Mouse (Mus musculus): ENCODE data around the gene Hoga1. TPM values are rescaled to one million over a fixed set of nuclear protein-coding genes. Genes with fewer than 3 reads are reported as not detected.

Gene Hoga1
- polyA plus RNA-seq, 2 experiments from 2014 or later: not detected

- no peak for ATAC-seq
Observed at GRCm38 (mm10) chr19:42022542-42022848, 22.9 kb upstream of the Hoga1 start.

GRCm38 (mm10) chr19:42026158-42026557 is 19.3 kb upstream of the Hoga1 start:
- peak; percentile 76 for ATAC-seq

DNA sequence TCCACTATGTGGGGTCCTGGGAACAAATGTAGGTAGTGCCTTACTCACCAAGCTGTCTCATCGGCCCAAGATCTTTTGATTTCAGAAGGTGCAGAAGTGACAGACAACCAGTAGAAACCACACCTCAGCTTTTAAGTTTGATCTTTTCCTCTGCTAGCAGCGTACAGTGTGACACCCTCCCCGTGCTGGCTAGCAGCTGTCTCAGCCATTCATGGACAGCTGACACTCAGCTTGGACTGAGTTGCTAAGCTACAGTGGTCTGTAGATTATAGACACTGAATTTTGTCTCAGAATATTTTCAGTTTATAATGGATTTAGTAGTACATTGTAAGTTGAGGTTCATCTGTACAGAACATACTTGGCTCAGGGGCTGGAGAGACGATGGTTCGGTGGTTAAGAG is 14.3 kb upstream of the Hoga1 start:
- no peak for ATAC-seq

DNA sequence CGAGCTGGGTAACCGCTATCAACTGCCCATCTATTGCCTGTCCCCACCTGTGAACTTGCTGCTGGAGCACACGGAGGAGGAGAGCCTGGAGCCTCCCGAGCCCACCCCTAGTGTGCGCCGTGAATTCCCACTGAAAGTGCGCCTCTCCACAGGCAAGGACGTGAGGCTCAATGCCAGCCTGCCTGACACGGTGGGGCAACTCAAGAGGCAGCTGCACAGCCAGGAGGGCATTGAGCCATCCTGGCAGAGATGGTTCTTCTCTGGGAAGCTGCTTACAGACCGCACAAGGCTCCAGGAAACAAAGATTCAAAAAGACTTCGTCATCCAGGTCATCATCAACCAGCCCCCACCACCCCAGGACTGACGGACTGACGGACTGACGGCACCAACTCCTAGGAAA is 11.8 kb upstream of the Hoga1 start:
- no peak for ATAC-seq

DNA sequence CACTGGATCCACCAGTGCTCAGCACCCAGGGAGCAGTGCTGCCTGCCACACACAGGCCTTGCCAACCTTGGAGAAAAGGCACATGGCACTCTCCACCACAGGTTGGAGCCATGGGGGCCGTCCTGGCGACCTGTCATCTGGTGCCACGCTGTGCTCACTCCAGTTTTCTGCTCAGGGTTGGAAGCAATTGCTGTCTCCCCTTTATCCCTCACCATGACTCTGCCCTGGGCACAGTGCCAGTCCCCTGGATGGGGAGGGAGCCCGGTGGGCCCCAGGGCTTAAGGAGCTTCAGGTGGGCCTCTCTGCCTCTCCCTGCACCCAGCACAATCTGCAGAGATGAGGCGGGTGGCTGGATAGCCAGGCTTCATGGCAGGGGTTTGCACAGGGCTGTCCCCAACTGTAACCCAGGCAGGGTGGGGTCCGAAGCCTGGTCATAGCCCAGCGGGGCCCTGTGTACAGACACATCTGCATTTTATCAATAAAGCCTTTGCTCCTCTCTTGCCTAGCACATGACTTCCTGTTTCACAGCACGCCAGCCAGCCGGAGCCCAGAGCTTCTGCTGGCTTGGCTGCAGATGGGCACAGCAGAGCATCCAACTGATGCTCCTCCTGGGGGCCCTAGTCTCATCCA is 11.1 kb upstream of the Hoga1 start:
- no peak for ATAC-seq

GRCm38 (mm10) chr19:42034881-42035455 is 10.4 kb upstream of the Hoga1 start:
- ATAC-seq: no peak

DNA sequence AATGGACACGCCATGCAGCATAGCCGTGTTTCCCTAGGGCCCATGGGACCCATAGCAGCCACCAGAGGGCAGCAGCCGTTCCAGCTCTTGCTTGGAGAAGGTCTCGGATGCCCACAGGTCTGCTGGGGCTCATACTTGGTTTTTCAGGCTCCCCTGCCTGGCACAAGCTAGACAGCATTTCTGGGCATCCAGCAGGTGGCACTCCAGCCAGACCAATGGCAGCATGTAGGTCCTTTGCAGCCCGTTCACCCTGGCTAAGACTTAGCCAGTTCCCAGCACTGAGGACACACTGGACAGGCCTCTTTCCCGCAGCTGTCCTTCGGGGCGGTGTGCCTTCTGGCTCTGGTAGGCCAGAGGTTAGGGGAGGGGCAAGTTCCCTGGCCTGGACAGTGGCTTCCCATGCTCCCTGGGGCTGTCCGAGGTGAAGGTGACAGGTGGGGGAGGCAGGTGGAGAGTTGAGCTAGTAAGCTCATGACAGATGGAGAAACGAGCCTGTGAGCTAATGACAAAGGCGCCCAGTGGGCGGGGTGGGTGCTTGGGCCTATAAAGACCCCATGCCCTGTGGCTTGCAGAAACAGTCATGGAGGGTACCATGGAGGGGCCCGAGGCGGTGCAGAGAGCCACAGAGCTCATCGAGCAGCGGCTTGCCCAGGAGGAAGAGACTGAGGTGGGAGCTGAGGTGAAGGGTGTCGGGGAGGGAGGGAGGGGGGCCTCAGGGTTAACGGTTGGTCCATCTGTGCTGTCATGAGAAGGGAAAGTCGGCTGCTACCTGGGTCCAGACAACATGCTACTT is 9.8 kb upstream of the Hoga1 start, which contains the start of gene Ankrd2:
TSS of gene Ankrd2 (plus strand) at position 545 of the 793 bp plus-strand sequence.
- ATAC-seq: peak; percentile 80

GRCm38 (mm10) chr19:42036357-42036756 is 9.1 kb upstream of the Hoga1 start:
- no peak for ATAC-seq

DNA sequence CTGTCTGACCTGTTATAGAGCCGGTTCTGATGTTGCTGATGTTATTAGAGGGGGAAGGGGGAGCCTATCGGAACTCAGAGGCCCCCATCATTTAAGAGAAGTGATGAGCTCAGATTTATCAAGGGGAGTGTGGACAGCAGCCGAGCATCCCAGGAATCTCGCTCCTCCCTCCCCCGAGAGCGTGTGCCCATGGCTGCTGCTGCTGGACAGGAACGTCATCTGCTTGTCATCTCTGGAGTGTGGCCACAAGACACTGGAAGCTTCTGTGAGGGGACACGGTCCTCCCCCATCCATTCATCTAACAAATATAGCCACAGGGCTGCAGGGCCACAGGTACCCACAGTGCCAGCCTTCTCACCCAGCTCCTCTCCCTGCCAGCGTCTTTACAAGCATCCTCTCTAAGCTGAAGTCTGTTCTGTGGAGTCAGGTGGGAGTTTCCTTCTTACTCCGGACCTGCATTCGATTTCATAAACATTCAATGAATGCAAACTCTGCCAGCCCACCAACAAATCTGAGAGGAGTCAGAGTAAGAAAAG is 8.2 kb upstream of the Hoga1 start:
- ATAC-seq: no peak

DNA sequence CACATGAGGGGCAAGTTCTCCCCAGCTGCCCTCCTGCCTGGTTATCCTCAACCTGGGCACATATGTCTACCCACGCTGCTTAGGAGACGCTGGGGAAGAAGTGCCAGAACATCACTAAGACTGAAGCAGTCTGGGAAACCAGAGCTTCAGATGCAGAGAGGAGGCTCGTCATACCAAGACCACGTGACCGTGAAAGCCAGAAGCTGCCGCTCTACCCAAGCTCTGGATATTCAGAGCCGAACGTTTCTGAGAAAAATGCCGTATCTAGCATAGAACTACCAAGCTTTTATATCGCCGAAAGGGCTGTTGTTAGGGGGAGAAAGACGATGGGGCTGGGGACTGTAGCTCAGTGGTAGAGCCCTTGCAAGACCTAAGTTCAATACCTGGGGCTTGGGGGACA is 7.1 kb upstream of the Hoga1 start:
- no peak for ATAC-seq

GRCm38 (mm10) chr19:42043988-42044387 is 1.4 kb upstream of the Hoga1 start:
- no peak for ATAC-seq

DNA sequence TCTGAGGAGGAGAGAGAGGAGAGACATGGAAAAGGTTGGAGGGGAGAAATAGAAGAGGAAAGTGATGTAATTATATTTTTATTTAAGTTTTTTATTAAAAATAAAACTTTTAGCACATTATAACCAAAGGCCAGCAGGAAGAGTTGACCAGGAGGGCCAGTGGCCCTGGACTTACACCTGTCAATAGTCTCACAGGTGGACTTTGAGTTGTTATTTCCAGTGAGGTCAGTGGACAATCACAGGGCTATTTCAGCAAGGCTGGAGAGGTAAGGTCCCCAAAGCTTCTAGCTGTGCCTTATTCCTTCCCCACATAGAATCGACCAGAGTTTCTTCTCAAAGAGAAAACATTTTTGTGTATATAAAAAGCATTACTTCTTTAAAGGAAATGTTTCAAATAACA is 4.8 kb downstream of the Hoga1 start:
- ATAC-seq: no peak

- ATAC-seq: no peak
Observed at GRCm38 (mm10) chr19:42051351-42051750, 5.9 kb downstream of the Hoga1 start.

GRCm38 (mm10) chr19:42051948-42052347 is 6.5 kb downstream of the Hoga1 start, which contains the start of gene 4933411K16Rik:
Gene 4933411K16Rik (plus strand): TSS chr19:42052248.
- no peak for ATAC-seq

GRCm38 (mm10) chr19:42054255-42054654 is 8.8 kb downstream of the Hoga1 start:
- no peak for ATAC-seq

DNA sequence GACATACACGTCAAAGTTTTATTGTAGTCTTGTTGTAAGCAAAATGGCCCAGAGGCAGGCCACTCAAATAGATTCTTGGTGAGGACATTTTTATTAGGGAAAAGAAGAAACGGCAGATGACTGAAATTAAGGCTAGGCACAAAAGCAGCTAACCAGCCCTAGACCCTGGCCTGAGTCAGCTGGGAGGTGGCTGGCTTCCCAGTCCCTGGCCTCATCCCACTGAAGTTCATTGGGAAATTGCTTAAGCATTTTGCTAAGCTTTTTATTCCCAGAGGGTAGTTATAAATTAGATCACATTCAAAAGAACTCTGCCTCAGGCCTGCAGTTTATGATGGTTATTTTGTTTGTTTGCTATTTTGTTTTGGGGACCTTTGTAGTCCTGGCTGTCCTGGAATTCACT is 10.5 kb downstream of the Hoga1 start:
- no peak for ATAC-seq

DNA sequence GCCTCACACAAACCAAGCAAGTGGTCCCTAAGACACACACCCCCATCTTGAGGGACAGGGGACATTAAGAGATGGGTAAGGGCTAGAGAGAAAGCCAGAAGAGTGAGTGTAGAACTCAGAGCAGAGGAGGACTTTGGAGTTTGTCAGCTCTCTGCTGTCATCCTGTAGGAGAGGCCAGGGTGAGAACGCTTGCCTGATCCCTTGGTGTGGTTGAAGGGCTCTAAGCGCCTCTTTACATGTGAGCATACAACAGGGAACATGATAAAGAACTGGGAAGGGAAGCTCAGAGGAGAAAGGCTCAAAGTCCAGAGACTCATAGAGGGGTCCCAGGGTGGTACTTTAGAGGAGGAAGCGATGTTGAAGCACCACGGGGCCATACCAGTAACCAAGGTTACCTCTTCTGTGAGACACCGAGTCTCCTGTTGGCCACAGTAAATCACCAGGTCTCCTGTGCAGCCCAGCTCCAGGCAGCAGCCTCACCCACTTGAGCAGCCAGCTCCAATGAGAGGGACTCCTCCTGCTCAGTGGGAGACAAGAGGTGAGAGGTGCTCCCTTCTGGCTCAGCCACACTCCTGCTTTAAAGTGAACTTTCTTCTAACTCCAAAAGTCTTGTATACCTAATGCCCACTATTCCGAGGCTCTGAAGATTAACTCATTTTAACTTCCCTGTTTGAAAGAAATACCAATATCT is 11.5 kb downstream of the Hoga1 start:
- ATAC-seq: no peak

GRCm38 (mm10) chr19:42058426-42058825 is 13.0 kb downstream of the Hoga1 start:
- no peak for ATAC-seq

GRCm38 (mm10) chr19:42061443-42061842 is 16.0 kb downstream of the Hoga1 start:
- no peak for ATAC-seq

- no peak for ATAC-seq
Observed at GRCm38 (mm10) chr19:42068441-42069240, 23.2 kb downstream of the Hoga1 start.

- ATAC-seq: no peak
Observed at GRCm38 (mm10) chr19:42069241-42069525, 23.8 kb downstream of the Hoga1 start.

- no peak for ATAC-seq
Observed at GRCm38 (mm10) chr19:42071221-42071620, 25.8 kb downstream of the Hoga1 start.
